Mouse (Mus musculus): Measurements from ENCODE around the gene Lemd1.

DNA sequence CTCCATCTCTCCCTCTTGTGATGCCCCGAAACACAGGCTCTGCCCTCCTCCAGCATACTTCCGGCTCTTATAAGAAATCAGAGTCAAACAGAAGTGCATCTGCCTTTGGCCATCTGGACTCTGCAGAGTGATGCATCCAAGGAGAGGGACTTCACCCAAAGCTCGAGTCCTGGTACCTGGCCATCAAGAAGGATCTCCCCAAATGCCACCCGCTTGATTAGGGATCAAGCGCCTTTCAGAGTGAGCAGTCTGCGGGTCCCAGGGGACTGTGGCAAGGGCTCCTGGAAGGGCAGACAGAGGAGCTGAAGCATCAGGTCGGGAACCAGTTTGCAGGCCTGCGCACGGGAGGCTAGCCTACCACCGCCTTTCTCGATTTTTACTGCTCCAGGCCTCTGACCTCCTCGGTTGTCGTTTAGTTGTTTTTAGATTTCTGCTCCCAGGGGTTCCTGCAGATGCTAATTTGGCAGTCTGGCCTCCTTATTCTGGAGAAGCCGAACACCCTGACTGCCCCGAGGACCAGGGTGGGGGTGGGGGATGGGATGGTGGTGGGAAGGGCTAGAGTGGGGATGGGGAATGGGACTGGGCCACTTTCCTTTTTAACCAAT is 38.0 kb upstream of the Lemd1 start:
- no peak for TF ChIP-seq EP300 (IDR thresholded peaks at IDR 0.05)
- TF ChIP-seq CTCF (IDR thresholded peaks at IDR 0.05) = no peak

Measured in lung, postnatal 0 days (tissue).